In the genomic region with DNA sequence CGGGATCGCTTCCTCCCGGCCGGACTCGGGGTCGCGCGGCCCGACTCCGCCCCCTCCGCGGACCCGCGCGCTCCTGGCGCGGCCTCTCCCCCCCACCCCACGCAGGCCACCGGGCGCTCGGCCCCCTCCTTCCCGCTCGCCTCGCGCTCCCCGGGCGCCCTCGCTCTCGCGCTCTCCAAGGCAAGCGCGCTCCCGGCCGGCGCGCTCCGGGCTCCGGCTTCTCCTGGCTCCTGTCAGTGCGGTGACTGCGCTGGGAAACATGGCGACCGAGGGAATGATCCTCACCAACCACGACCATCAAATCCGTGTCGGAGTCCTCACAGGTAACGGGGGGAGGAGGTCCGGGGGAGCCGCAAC, we compare ENCODE assay signal across 8 mouse cellular contexts. TPM values are rescaled to one million over a fixed set of nuclear protein-coding genes. Genes with fewer than 3 reads are reported as not detected.
DNase-seq lines count a peak whose midpoint lies in the region; ATAC-seq and TF ChIP-seq lines count a peak whose summit lies in the region.

No protein-coding gene starts in this region.

- peak overlapping the region; percentile 80 for H3K9ac ChIP-seq in intestine, postnatal 0 days (ENCODE audit: low read depth, low read length)

- peak overlapping the region; percentile 87 for H3K4me2 ChIP-seq in intestine, postnatal 0 days (replicated peaks; ENCODE audit: low read depth)

- H3K9me3 ChIP-seq in intestine, postnatal 0 days (ENCODE audit: control insufficient read depth): no peaks in the 10 kb centered on the region

- H3K27ac ChIP-seq in cortical plate, adult 2 months (ENCODE audit: insufficient read depth, low read length): peak overlapping the region; percentile 79
- peak overlapping the region; percentile 97 for H3K27ac ChIP-seq in intestine, postnatal 0 days (ENCODE audit: low read depth, low read length)

- peak; percentile 55 to 61 for DNase-seq in thymus, postnatal 10 days (ENCODE audit: low spot score in 2 of 2)
- DNase-seq in thymus, postnatal 25 days: no peak
- peak; percentile 89 for DNase-seq in gastrocnemius, postnatal 14 days
- DNase-seq in left cerebral cortex, postnatal 4 days: peak; percentile 92
- peak; percentile 92 for DNase-seq in mesoderm, embryonic 11.5 days (ENCODE audit: low read depth, low spot score)
- peak; percentile 21 to 50 for DNase-seq in spleen, postnatal 14 days (ENCODE audit: low spot score in 2 of 2)

- peaks cover 2% of the 10 kb centered on the region; the same call in 1 of the 2 replicates for H3K4me1 ChIP-seq in cortical plate, adult 2 months (ENCODE audit: control insufficient read depth, insufficient read depth, low read length)
- H3K4me1 ChIP-seq in intestine, postnatal 0 days (replicated peaks; ENCODE audit: control insufficient read depth, insufficient read depth, low read length): no peaks in the 10 kb centered on the region

- WGBS in intestine, postnatal 0 days: under 1% methylated on average over 48 of the region's 48 CpGs

- no peak for TF ChIP-seq CTCF in cortical plate, adult 2 months (IDR thresholded peaks at IDR 0.05; ENCODE audit: extremely low read depth, insufficient read depth, low read length)
- no peak for TF ChIP-seq CTCF in intestine, postnatal 0 days (IDR thresholded peaks at IDR 0.05; ENCODE audit: low read depth)

- no peaks in the 10 kb centered on the region for H3K36me3 ChIP-seq in intestine, postnatal 0 days (ENCODE audit: control insufficient read depth, insufficient read depth)

- intact Hi-C loops in gastrocnemius, postnatal 14 days (cut with DNase I; ENCODE audit: low total_unique reads): no loop called here
- intact Hi-C loops in left cerebral cortex, postnatal 4 days (cut with DNase I): loop anchor here (10.0 kb wide), 2 partner anchors 132 to 638 kb away; a partner anchor contains a TSS

- peak; percentile 90 for ATAC-seq in intestine, postnatal 0 days

- TF ChIP-seq POLR2A in cortical plate, adult 2 months (IDR thresholded peaks at IDR 0.05; ENCODE audit: extremely low read depth, insufficient read depth, low read length): peak; percentile 52; the same call in 1 of the 2 replicates

- H3K4me3 ChIP-seq in cortical plate, adult 2 months (ENCODE audit: insufficient read depth, low read length): peak overlapping the region; percentile 93
- H3K4me3 ChIP-seq in intestine, postnatal 0 days (ENCODE audit: low read depth, low read length): peak overlapping the region; percentile 99

- no peaks in the 10 kb centered on the region for H3K27me3 ChIP-seq in intestine, postnatal 0 days (replicated peaks; ENCODE audit: control insufficient read depth, insufficient read depth, low read length)

RNA-seq across cellular contexts. Expression of a gene that starts 0.3 kb away (rescaled TPM):
- polyA plus RNA-seq in cortical plate, adult 2 months (2012; rRNA removed): 63.4 and 64.1 TPM in 2 replicates
- 10 to 100 TPM; 26.2 to 26.5 TPM for total RNA-seq in gastrocnemius, postnatal 14 days (2021)
- polyA plus RNA-seq in intestine, postnatal 0 days (2015; fragmentation: Nextera tagmentation; extraction: Ambion mirVana): 7.1 and 9.1 TPM in 2 replicates
- 10 to 100 TPM; 71.0 to 72.7 TPM for total RNA-seq in left cerebral cortex, postnatal 4 days (2021)

RNA-seq across cellular contexts. Expression of a gene that starts 32.5 kb away (rescaled TPM):
- not detected in 2 replicates for polyA plus RNA-seq in cortical plate, adult 2 months (2012; rRNA removed)
- total RNA-seq in gastrocnemius, postnatal 14 days (2021): not detected
- not detected in 2 replicates for polyA plus RNA-seq in intestine, postnatal 0 days (2015; fragmentation: Nextera tagmentation; extraction: Ambion mirVana)
- not detected for total RNA-seq in left cerebral cortex, postnatal 4 days (2021)
